Mouse (Mus musculus) hindbrain, embryonic 11.5 days (tissue): ENCODE data around the gene Zxdc. TPM values are rescaled to one million over a fixed set of nuclear protein-coding genes. Genes with fewer than 3 reads are reported as not detected.

Experiments used
- ATAC-seq: fragments of 200-750 bp; cut with Nextera tagmentation; 2 replicates; pipeline ENCODE4 v1.8.0; 2017; ENCODE audit warnings: mild to moderate bottlenecking, moderate TSS enrichment, moderate library complexity; ENCODE audit not compliant: low FRiP score
- DNase-seq: peaks from one replicate; pipeline ENCODE4 v3.0.0-alpha.2; 2015; ENCODE audit warnings: low spot score
- H3K27ac ChIP-seq: fragments of 300-500 bp; sonication (generic); 2 replicates; pipeline ENCODE4 v1.5.1; 2014; ENCODE audit warnings: mild to moderate bottlenecking, low read depth, low read length
- H3K27me3 ChIP-seq: fragments of 300-500 bp; sonication (generic); 2 replicates; pipeline ENCODE4 v1.6.1; 2014; ENCODE audit warnings: mild to moderate bottlenecking, low read length, moderate library complexity, mixed read lengths; ENCODE audit not compliant: control insufficient read depth, insufficient read depth
- H3K36me3 ChIP-seq: fragments of 300-500 bp; sonication (generic); 2 replicates; pipeline ENCODE4 v1.6.1; 2014; ENCODE audit warnings: mild to moderate bottlenecking, low read length, moderate library complexity, mixed read lengths; ENCODE audit not compliant: control insufficient read depth, insufficient read depth
- H3K4me1 ChIP-seq: fragments of 300-500 bp; sonication (generic); replicated peaks from 2 replicates; pipeline ENCODE4 v1.6.1; 2014; ENCODE audit warnings: low read length, mixed read lengths; ENCODE audit not compliant: control insufficient read depth, insufficient read depth
- H3K4me2 ChIP-seq: fragments of 300-500 bp; sonication (generic); replicated peaks from 2 replicates; pipeline ENCODE4 v1.6.1; 2014; ENCODE audit warnings: mild to moderate bottlenecking, low read depth, low read length
- H3K4me3 ChIP-seq: fragments of 300-500 bp; sonication (generic); 2 replicates; pipeline ENCODE4 v1.5.1; 2014; ENCODE audit warnings: low read depth, low read length
- H3K9ac ChIP-seq: fragments of 300-500 bp; sonication (generic); 2 replicates; pipeline ENCODE4 v1.6.1; 2014; ENCODE audit warnings: low read depth, low read length
- H3K9me3 ChIP-seq: fragments of 300-500 bp; sonication (generic); 2 replicates; pipeline ENCODE4 v1.6.1; 2016; ENCODE audit warnings: low read length; ENCODE audit not compliant: control insufficient read depth
- WGBS: fragments of 180-500 bp; shearing (Covaris S2); extraction: QIAGEN DNeasy Blood & Tissue Kit; methylation state at CpG from one replicate; pipeline ENCODE4 v1.1.7; 2014; 5-methylcytosine and 5-hydroxymethylcytosine counted together
- polyA plus RNA-seq: library from polyadenylated mRNA; unstranded; fragments of >200 nt; fragmentation: Nextera tagmentation; extraction: Ambion mirVana; gene quantifications from 2 replicates; pipeline ENCODE4 v1.2.1, GENCODE M21; 2014

Zxdc gene
- polyA plus RNA-seq, 1 experiment from 2014 or later = 10.4 TPM

DNA sequence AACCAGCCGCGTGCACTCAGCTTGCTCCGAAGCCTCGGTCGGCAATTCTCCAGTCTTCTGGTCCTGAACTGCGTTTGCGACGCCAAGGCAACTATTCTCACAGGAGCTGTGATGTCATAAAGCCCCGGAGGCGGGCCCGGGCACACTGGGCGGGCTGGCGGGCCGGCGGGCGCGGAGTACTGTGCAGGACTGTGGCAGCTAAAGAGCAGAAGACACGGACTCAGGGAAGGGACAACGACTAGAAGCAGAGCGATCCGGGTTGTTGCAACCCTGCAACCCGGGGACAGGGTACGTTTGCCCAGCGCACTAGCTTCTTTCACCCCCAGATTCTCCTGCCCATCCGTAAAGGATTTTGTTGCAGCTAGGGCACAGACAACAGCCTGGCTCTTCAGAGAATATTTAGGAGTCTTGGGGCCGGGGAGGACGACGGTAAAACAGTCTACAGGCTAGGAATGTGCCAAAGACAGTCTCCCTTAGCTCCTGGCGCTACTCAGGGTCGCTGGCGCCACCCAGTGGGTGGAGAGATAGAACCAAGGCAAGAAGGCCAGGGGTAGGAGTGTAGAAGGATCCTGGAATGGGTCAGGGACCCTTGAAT, 59.2 kb downstream of the Zxdc start, which contains the start of gene Cfap100:
Gene Cfap100, minus strand, starts transcription at position 418 of the 595 bp plus-strand sequence.
- no peaks in the 10 kb centered on the region for H3K9me3 ChIP-seq
- DNase-seq (peak; percentile 85), ATAC-seq (peak; percentile 89)
- H3K4me1 ChIP-seq = no peaks in the 10 kb centered on the region
- H3K9ac ChIP-seq = peak within 1 kb of the TSS; percentile 59
- peak within 1 kb of the TSS; percentile 78 for H3K4me2 ChIP-seq
- H3K36me3 ChIP-seq = no peaks in the 10 kb centered on the region
- under 1% methylated on average over 31 of the region's 31 CpGs for WGBS
- peak within 1 kb of the TSS; percentile 43; the same call in 1 of the 2 replicates for H3K27ac ChIP-seq
- peak within 1 kb of the TSS; percentile 35 for H3K4me3 ChIP-seq
- H3K27me3 ChIP-seq = peaks cover 2% of the 10 kb centered on the region; the same call in 1 of the 2 replicates

DNA sequence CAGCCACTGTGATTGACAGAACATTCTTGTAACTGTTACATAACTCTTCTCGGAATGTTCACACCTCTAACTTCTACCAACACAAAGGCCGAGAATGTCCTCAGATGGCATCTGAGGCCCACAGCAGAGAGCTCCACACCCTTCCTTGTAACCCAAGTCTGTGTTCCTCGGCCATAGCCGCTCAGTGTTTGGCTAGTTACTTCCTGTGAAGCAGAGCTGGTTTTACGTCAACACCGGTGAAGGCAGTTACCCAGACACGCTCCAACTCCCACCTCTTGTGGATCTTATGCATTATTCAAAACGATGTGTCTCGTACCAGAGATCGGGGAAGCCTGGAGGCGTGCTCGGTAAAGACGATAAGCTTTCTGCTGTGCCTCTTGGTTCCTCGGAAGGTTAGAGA, 60.6 kb downstream of the Zxdc start:
- 80% methylated on average over 14 of the region's 14 CpGs for WGBS
- ATAC-seq = no peak

DNA sequence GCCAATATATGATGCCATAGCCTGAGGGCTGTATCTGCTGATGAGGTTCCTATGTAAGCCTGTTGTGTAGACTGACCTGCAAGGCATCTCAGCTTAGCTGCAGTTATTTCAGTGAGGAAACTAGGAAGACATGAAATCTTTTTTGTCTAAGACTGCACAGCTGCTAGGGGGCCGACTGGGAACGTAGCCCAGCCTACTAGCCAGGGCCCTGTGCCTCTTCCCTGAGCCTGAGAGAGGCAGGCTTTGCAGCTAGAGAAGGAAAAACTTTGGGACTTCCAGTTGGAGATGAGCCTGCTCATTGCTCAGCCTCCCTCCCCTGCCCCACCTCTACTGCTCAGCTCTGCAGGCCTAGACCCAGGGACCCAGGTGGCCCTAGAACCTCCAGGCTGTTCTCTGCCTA, 62.2 kb downstream of the Zxdc start:
- H3K4me2 ChIP-seq = no peak overlapping the region
- H3K4me1 ChIP-seq = no peaks in the 10 kb centered on the region
- no peak for ATAC-seq
- no peak overlapping the region for H3K9ac ChIP-seq
- no peak for DNase-seq
- 79% methylated on average over 2 of the region's 2 CpGs for WGBS
- no peak overlapping the region for H3K4me3 ChIP-seq
- H3K36me3 ChIP-seq = no peaks in the 10 kb centered on the region
- H3K27ac ChIP-seq = no peak overlapping the region
- H3K27me3 ChIP-seq = peaks cover 2% of the 10 kb centered on the region; the same call in 1 of the 2 replicates
- no peaks in the 10 kb centered on the region for H3K9me3 ChIP-seq

More for the DNA sequence above, 60.6 kb downstream of the Zxdc start:
- no peak overlapping the region for H3K27ac ChIP-seq
- DNase-seq = no peak
- peaks cover 2% of the 10 kb centered on the region; the same call in 1 of the 2 replicates for H3K27me3 ChIP-seq
- no peaks in the 10 kb centered on the region for H3K4me1 ChIP-seq
- H3K4me3 ChIP-seq = no peak overlapping the region
- H3K4me2 ChIP-seq = no peak overlapping the region
- no peaks in the 10 kb centered on the region for H3K9me3 ChIP-seq
- no peak overlapping the region for H3K9ac ChIP-seq
- no peaks in the 10 kb centered on the region for H3K36me3 ChIP-seq

DNA sequence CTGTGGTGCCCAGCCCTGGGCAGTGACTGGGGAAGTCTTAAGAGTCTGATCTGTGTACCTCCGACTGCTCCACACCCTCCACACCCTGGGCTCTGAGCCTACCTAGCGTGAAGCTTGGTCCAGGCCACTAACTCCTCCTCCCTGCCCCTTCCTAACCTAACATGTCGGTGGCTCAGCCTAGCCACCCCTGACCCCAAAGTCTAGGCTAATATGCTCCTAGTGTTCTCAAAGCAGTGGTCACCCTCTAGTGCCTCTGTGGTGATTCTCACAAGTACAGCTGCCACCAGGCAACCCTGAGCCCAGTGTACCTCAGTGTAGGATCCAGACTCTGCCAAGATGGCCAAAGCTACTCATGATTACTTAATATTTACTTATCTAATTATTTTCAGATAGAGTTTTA, 65.4 kb downstream of the Zxdc start:
- no peak overlapping the region for H3K4me2 ChIP-seq
- no peaks in the 10 kb centered on the region for H3K27me3 ChIP-seq
- no peak overlapping the region for H3K4me3 ChIP-seq
- WGBS = 73% methylated on average over 3 of the region's 3 CpGs
- no peaks in the 10 kb centered on the region for H3K36me3 ChIP-seq
- H3K9ac ChIP-seq = no peak overlapping the region
- H3K9me3 ChIP-seq = no peaks in the 10 kb centered on the region
- H3K27ac ChIP-seq = no peak overlapping the region
- DNase-seq = no peak
- peak; percentile 61 for ATAC-seq
- no peaks in the 10 kb centered on the region for H3K4me1 ChIP-seq

DNA sequence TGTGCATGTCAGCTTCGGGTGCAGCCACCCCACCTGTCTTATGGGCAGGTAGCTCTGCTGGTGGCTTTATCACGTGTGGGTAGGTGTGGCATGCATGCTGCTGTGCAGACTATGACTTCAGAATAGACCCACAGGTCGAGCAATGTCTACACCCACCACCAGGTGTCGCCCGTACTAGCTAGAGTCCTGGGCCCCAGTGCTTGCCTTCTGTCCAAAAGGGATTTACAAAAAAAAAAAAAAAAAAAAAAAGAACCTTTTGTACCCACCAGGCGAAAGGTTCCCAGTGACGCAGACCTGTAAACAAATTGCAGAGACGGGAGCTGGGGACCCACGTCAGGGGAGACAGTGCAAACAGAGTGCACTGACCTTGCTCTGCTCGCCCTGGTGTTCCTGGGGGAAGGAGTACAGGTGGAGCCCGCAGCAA, 65.9 kb downstream of the Zxdc start:
- no peaks in the 10 kb centered on the region for H3K9me3 ChIP-seq
- no peak overlapping the region for H3K4me3 ChIP-seq
- ATAC-seq = peak; percentile 66
- no peak overlapping the region for H3K9ac ChIP-seq
- H3K36me3 ChIP-seq = no peaks in the 10 kb centered on the region
- 17% methylated on average over 11 of the region's 11 CpGs for WGBS
- H3K27me3 ChIP-seq = no peaks in the 10 kb centered on the region
- H3K4me1 ChIP-seq = no peaks in the 10 kb centered on the region
- no peak overlapping the region for H3K27ac ChIP-seq
- no peak overlapping the region for H3K4me2 ChIP-seq
- DNase-seq = peak; percentile 90

DNA sequence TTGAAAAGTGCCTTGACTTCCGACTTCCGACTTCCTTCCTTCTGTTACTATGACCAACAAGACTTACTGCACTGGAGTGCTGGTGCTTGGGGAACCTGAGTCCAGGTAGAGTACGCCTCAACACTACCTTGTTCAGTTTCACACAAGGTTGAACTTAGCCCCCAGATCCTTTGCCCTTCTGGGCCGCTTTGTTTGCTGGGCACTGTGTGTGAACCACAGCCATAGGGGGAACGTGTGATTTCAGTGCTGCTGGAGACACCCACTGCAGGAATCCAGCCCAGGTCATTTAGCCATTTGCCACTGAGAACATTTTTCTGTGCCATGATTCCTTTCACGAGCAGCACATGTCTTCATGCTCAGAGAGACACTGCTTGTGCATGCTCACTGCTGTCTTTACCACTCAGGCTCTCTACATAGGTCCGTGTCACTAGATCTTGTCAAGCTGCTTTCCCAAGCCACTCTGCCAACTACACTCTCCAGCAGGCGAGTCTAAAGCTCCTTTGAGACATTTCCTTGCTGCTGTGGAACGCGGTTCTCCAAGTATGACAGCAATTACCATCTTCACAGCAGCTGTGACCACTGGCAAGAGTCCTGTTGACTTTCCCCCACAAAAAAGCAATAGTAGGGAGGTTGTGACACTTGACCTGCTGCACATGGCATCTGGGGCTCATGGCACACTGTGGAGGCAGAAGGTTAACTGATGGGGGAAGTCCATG, 67.1 kb downstream of the Zxdc start:
- no peaks in the 10 kb centered on the region for H3K27me3 ChIP-seq
- no peak overlapping the region for H3K4me2 ChIP-seq
- H3K4me1 ChIP-seq = no peaks in the 10 kb centered on the region
- no peaks in the 10 kb centered on the region for H3K9me3 ChIP-seq
- H3K9ac ChIP-seq = no peak overlapping the region
- no peak for ATAC-seq
- no peaks in the 10 kb centered on the region for H3K36me3 ChIP-seq
- no peak for DNase-seq
- H3K27ac ChIP-seq = no peak overlapping the region
- WGBS = 85% methylated on average over 10 of the region's 10 CpGs
- H3K4me3 ChIP-seq = no peak overlapping the region

DNA sequence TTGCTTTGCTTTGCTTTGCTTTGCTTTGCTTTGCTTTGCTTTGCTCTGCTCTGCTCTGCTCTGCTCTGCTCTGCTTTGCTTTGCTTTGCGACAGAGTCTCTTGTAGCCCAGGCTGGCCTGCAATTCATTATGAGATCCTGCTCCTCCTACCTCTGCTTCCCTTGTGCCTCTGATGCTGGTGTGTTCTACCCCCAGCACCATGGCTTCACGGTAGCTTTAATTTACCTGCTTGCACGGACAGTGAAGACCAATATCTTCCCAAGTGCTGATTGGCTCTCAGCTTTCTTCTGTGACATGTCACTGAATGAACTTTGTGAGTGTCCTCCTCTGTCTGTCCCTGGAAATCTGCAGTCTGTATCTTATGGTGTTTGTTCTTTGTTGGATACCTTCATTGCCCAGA, 67.7 kb downstream of the Zxdc start:
- Histone ChIP-seq H3K9me3 (no peaks in the 10 kb centered on the region), H3K27ac (no peak overlapping the region), H3K4me2 (no peak overlapping the region), H3K36me3 (no peaks in the 10 kb centered on the region), H3K4me1 (no peaks in the 10 kb centered on the region), H3K27me3 (no peaks in the 10 kb centered on the region), H3K4me3 (no peak overlapping the region), H3K9ac (no peak overlapping the region)
- 91% methylated on average over 3 of the region's 3 CpGs for WGBS
- ATAC-seq (no peak), DNase-seq (no peak)

DNA sequence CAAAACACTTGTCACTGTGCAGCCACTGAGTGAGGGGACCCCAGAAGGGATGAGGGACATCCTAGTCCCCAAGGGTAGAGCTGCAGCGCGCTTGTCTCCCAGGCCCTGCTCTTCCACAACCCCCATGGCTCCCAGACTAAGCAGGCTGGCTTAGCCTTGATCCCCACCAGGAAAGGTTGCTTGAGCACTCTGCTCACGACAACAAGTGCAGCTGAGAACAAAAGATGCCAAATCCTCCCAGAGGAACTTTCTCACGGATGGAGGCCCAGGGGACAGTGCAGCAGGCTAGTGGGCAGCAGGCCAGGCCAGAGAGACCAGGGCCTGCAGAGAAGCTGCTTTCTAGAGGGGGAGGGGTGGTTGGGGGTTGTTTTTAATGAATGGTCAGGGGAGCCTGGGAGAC, 77.6 kb downstream of the Zxdc start:
- Histone ChIP-seq H3K4me2 (no peak overlapping the region), H3K27me3 (no peaks in the 10 kb centered on the region), H3K9ac (no peak overlapping the region), H3K36me3 (no peaks in the 10 kb centered on the region), H3K4me3 (no peak overlapping the region), H3K9me3 (no peaks in the 10 kb centered on the region), H3K27ac (no peak overlapping the region), H3K4me1 (no peaks in the 10 kb centered on the region)
- DNase-seq (no peak), ATAC-seq (0 out of 2 replicates have a peak, but pooled peaks have one; percentile 43)
- 48% methylated on average over 4 of the region's 4 CpGs for WGBS

DNA sequence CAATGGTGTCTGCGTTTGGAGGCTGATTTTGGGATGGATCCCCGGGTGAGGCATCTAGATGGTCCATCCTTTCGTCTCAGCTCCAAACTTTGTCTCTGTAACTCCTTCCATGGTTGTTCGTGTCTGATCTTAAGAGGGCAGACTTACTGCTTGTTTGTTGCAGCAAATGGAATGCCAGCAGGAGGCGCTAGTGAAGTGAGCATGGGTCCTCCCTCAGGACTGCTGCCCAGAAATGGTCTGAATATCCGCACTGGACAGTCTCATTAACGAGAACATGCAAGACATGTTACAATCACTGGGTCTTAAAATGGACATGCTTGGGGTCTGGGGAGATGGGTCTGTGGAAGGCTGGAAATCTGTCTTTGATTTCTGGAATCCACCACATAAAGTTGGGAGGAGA, 80.9 kb downstream of the Zxdc start:
- Histone ChIP-seq H3K27ac (no peak overlapping the region), H3K4me2 (no peak overlapping the region), H3K36me3 (no peaks in the 10 kb centered on the region), H3K4me1 (no peaks in the 10 kb centered on the region), H3K9me3 (no peaks in the 10 kb centered on the region), H3K27me3 (no peaks in the 10 kb centered on the region), H3K4me3 (no peak overlapping the region), H3K9ac (no peak overlapping the region)
- 32% methylated on average over 7 of the region's 7 CpGs for WGBS
- ATAC-seq (no peak), DNase-seq (peak; percentile 77)
